Mouse (Mus musculus) kidney, postnatal 36 days (tissue): ENCODE measurements around the gene Snrk.

ENCODE experiments used
- DNase-seq, 2 experiments: peaks; one replicate each; pipeline ENCODE4 v3.0.0; 2021 to 2022; ENCODE audit warnings: mixed read lengths in 2 of 2

The Snrk gene

GRCm38 (mm10) chr9:122109553-122110225 lies 7.4 kb upstream of the Snrk start:
- peak; percentile 66 to 78 for DNase-seq

GRCm38 (mm10) chr9:122110508-122110907 lies 6.6 kb upstream of the Snrk start:
- no peak for DNase-seq

GRCm38 (mm10) chr9:122110921-122111320 lies 6.1 kb upstream of the Snrk start:
- DNase-seq = no peak

GRCm38 (mm10) chr9:122115552-122115951 lies 1.5 kb upstream of the Snrk start:
- peak; percentile 29 to 78 for DNase-seq

GRCm38 (mm10) chr9:122116359-122116758 lies 707 bp upstream of the Snrk start:
- no peak for DNase-seq

- peak in 1 of 2 experiments; percentile 61 for DNase-seq
Observed at GRCm38 (mm10) chr9:122117692-122118529, 845 bp downstream of the Snrk start.

- DNase-seq = peak; percentile 82 to 85
Observed at GRCm38 (mm10) chr9:122120089-122120488, 3.0 kb downstream of the Snrk start.

GRCm38 (mm10) chr9:122122113-122122512 lies 5.0 kb downstream of the Snrk start:
- DNase-seq = no peak

GRCm38 (mm10) chr9:122123181-122123580 lies 6.1 kb downstream of the Snrk start:
- no peak for DNase-seq

GRCm38 (mm10) chr9:122125723-122126290 lies 8.7 kb downstream of the Snrk start:
- no peak for DNase-seq

- no peak for DNase-seq
Observed at GRCm38 (mm10) chr9:122126790-122127189, 9.7 kb downstream of the Snrk start.

GRCm38 (mm10) chr9:122127271-122127785 lies 10.3 kb downstream of the Snrk start:
- DNase-seq = no peak

GRCm38 (mm10) chr9:122128686-122129085 lies 11.6 kb downstream of the Snrk start:
- DNase-seq = no peak

GRCm38 (mm10) chr9:122130666-122131065 lies 13.6 kb downstream of the Snrk start:
- no peak for DNase-seq

GRCm38 (mm10) chr9:122132145-122132544 lies 15.1 kb downstream of the Snrk start:
- peak; percentile 78 to 82 for DNase-seq

- DNase-seq = no peak
Observed at GRCm38 (mm10) chr9:122135095-122135884, 18.2 kb downstream of the Snrk start.

- peak in 1 of 2 experiments; percentile 39 for DNase-seq
Observed at GRCm38 (mm10) chr9:122135885-122136170, 18.8 kb downstream of the Snrk start.

GRCm38 (mm10) chr9:122137960-122138359 lies 20.9 kb downstream of the Snrk start:
- DNase-seq = no peak

GRCm38 (mm10) chr9:122138371-122139029 lies 21.4 kb downstream of the Snrk start:
- DNase-seq = no peak

GRCm38 (mm10) chr9:122139236-122139635 lies 22.2 kb downstream of the Snrk start:
- no peak for DNase-seq

GRCm38 (mm10) chr9:122143219-122143618 lies 26.2 kb downstream of the Snrk start:
- no peak for DNase-seq

- DNase-seq = no peak
Observed at GRCm38 (mm10) chr9:122144776-122145175, 27.7 kb downstream of the Snrk start.
